Mouse (Mus musculus) C2C12 (cell line): ENCODE measurements at regions not wholly inside any gene's neighbourhood (a gene's known extent, or its start where the extent isn't known, plus 50 kb on each side); places are given as distances from the start of the nearest gene placed in this dataset.

Experiments
- CTCF ChIP-seq: IDR thresholded peaks from one replicate; pipeline ENCODE4 v1.5.1; 2011; ENCODE audit not compliant: control insufficient read depth, insufficient read depth, insufficient read length
- FOSL1 ChIP-seq: IDR thresholded peaks from one replicate; pipeline ENCODE4 v1.8.0; 2011; ENCODE audit warnings: mild to moderate bottlenecking, low read length; ENCODE audit not compliant: poor library complexity, insufficient read depth, severe bottlenecking
- MAX ChIP-seq: IDR thresholded peaks from one replicate; pipeline ENCODE4 v1.6.1; 2011; ENCODE audit warnings: mild to moderate bottlenecking, control low read depth
- MYOD1 ChIP-seq: IDR thresholded peaks from one replicate; pipeline ENCODE4 v1.6.1; 2011; ENCODE audit warnings: low read depth; ENCODE audit not compliant: control insufficient read depth, insufficient read length

DNA sequence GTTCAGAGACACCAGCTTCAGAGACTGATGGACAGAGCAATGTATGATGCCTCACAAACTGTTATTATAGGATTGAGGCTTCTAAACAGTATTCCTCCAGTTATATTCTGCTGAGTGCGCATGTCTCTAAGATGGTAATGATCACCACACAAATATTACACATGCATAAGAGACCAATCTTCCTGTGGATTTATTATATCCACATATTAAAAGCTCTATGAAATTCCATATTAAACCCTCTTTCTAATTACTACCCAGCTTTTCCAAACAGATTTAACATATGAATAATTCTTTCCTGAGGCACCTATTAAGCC is 2252.9 kb downstream of the 4930444P10Rik start:
- TF ChIP-seq CTCF: no peak
- TF ChIP-seq FOSL1: no peak
- TF ChIP-seq MYOD1: no peak
- TF ChIP-seq MAX: no peak
